Mouse (Mus musculus) embryonic facial prominence, embryonic 13.5 days (tissue): ENCODE data around the gene Gpx2. TPM values are rescaled to one million over a fixed set of nuclear protein-coding genes. Genes with fewer than 3 reads are reported as not detected.

Experiments used
- polyA plus RNA-seq: library from polyadenylated mRNA; unstranded; fragments of >200 nt; fragmentation: Nextera tagmentation; extraction: Ambion mirVana; gene quantifications from 2 replicates; pipeline ENCODE4 v1.2.1, GENCODE M21; 2015

The Gpx2 gene
- polyA plus RNA-seq, 1 experiment from 2014 or later: 0.97 TPM

Other genes with a start within 250 kb of the Gpx2 start
- gene Sptb, start 85.0 kb downstream of the Gpx2 start, polyA plus RNA-seq: 0.35 and 1.2 TPM in 2 replicates
- 90.1 and 96.4 TPM in 2 replicates for gene Churc1, start 30.0 kb downstream of the Gpx2 start, polyA plus RNA-seq
- gene Fntb, start 30.0 kb downstream of the Gpx2 start, polyA plus RNA-seq: 41.5 and 41.8 TPM in 2 replicates
- 27.1 and 32.2 TPM in 2 replicates for gene Rab15, start 27.4 kb upstream of the Gpx2 start, polyA plus RNA-seq
- 15.3 and 16.3 TPM in 2 replicates for gene Max, start 166.6 kb upstream of the Gpx2 start, polyA plus RNA-seq